8 mouse cellular contexts compared by ENCODE assay signal in the genomic region with DNA sequence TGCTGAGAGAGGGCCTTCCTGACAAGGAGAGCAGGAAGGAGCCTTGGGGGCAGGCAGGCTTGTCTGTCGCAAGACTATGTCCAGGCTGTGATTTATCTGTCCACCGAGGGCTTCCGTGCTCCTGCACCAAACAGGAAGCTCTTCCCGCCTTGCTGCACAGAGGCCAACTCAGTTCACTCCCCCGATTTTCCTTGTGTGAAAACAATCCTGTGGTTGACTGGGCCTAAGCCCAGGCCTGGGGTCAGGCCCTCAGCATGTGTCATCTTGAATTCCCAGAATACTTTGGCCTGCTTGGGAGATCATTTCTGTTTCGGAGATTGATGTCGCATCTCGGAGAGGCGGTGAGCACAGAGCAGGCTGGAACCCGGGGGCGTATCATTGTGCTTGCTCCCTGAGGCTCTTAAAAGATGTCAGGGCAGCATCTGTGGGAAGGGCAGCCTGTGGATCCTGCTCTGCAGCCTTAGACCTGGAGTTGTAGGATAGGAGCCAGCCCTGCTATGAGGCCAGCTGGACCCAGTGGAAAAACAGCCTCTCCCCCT. TPM values are rescaled to one million over a fixed set of nuclear protein-coding genes. Genes with fewer than 3 reads are reported as not detected.
DNase-seq lines count a peak whose midpoint lies in the region; ATAC-seq and TF ChIP-seq lines count a peak whose summit lies in the region.

No protein-coding gene starts in this region.

- no peaks in the 10 kb centered on the region; the same call in 1 of the 2 replicates for H3K36me3 ChIP-seq in intestine, postnatal 0 days (ENCODE audit: control insufficient read depth, insufficient read depth)
- no peaks in the 10 kb centered on the region for H3K36me3 ChIP-seq in lung, embryonic 16.5 days (ENCODE audit: control insufficient read depth, insufficient read depth, low read length)
- H3K36me3 ChIP-seq in stomach, embryonic 16.5 days (ENCODE audit: control insufficient read depth, insufficient read depth, low read length), result no peaks in the 10 kb centered on the region

- no peak overlapping the region for H3K9ac ChIP-seq in intestine, postnatal 0 days (ENCODE audit: low read depth, low read length)
- H3K9ac ChIP-seq in lung, embryonic 16.5 days (ENCODE audit: low read length), result 0 out of 2 replicates have a peak overlapping the region, but pooled peaks have one; percentile 12
- H3K9ac ChIP-seq in stomach, embryonic 16.5 days (ENCODE audit: low read length), result peak overlapping the region; percentile 17; the same call in 1 of the 2 replicates

- peaks cover 36% of the 10 kb centered on the region for H3K4me1 ChIP-seq in intestine, postnatal 0 days (replicated peaks; ENCODE audit: control insufficient read depth, insufficient read depth, low read length)
- H3K4me1 ChIP-seq in lung, embryonic 16.5 days (replicated peaks; ENCODE audit: control insufficient read depth, insufficient read depth, low read length), result peaks cover 59% of the 10 kb centered on the region
- H3K4me1 ChIP-seq in stomach, embryonic 16.5 days (ENCODE audit: control insufficient read depth, insufficient read depth, low read length), result peaks cover 83% of the 10 kb centered on the region

- TF ChIP-seq CTCF in intestine, postnatal 0 days (IDR thresholded peaks at IDR 0.05; ENCODE audit: low read depth), result no peak

- no peaks in the 10 kb centered on the region for H3K27me3 ChIP-seq in intestine, postnatal 0 days (replicated peaks; ENCODE audit: control insufficient read depth, insufficient read depth, low read length)
- H3K27me3 ChIP-seq in lung, embryonic 16.5 days (ENCODE audit: control insufficient read depth, insufficient read depth, low read depth, low read length), result no peaks in the 10 kb centered on the region
- no peaks in the 10 kb centered on the region for H3K27me3 ChIP-seq in stomach, embryonic 16.5 days (ENCODE audit: control insufficient read depth, insufficient read depth, low read length)

- peak; percentile 97 for DNase-seq in NIH3T3 (ENCODE audit: low read depth)
- DNase-seq in embryo, embryonic 10 days (ENCODE audit: low spot score), result peak; percentile 75
- DNase-seq in heart, adult 11 months, result peak; percentile 99
- DNase-seq in thymus, postnatal 25 days, result no peak
- no peak for DNase-seq in frontal cortex, postnatal 14 days (ENCODE audit: low spot score in 2 of 2)

- no peak overlapping the region for H3K4me2 ChIP-seq in intestine, postnatal 0 days (replicated peaks; ENCODE audit: low read depth)
- H3K4me2 ChIP-seq in lung, embryonic 16.5 days (ENCODE audit: low read depth, low read length), result no peak overlapping the region
- H3K4me2 ChIP-seq in stomach, embryonic 16.5 days (ENCODE audit: low read depth, low read length), result no peak overlapping the region

- no peaks in the 10 kb centered on the region for H3K9me3 ChIP-seq in intestine, postnatal 0 days (ENCODE audit: control insufficient read depth)
- H3K9me3 ChIP-seq in lung, embryonic 16.5 days (ENCODE audit: control insufficient read depth, low read length), result no peaks in the 10 kb centered on the region
- no peaks in the 10 kb centered on the region for H3K9me3 ChIP-seq in stomach, embryonic 16.5 days (replicated peaks; ENCODE audit: control insufficient read depth, low read length)

- WGBS in intestine, postnatal 0 days, result 41% methylated on average over 11 of the region's 11 CpGs
- 37% methylated on average over 11 of the region's 11 CpGs for WGBS in lung, embryonic 16.5 days
- WGBS in stomach, embryonic 16.5 days, result 28% methylated on average over 11 of the region's 11 CpGs

- no peak overlapping the region for H3K4me3 ChIP-seq in intestine, postnatal 0 days (ENCODE audit: low read depth, low read length)
- no peak overlapping the region for H3K4me3 ChIP-seq in lung, embryonic 16.5 days (ENCODE audit: low read length)
- no peak overlapping the region for H3K4me3 ChIP-seq in stomach, embryonic 16.5 days (replicated peaks; ENCODE audit: low read length)

- peak overlapping the region; percentile 63 for H3K27ac ChIP-seq in intestine, postnatal 0 days (ENCODE audit: low read depth, low read length)
- H3K27ac ChIP-seq in lung, embryonic 16.5 days (ENCODE audit: low read length), result peak overlapping the region; percentile 68
- H3K27ac ChIP-seq in stomach, embryonic 16.5 days (ENCODE audit: low read length), result peak overlapping the region; percentile 86

- ATAC-seq in intestine, postnatal 0 days, result peak; percentile 4; the same call in 1 of the 2 replicates
- ATAC-seq in lung, embryonic 16.5 days (ENCODE audit: low read depth), result peak; percentile 72
- ATAC-seq in stomach, embryonic 16.5 days (ENCODE audit: insufficient read depth, low FRiP score), result peak; percentile 46

RNA-seq across cellular contexts. Expression of gene Gramd4, which starts 32.6 kb away (rescaled TPM):
- polyA plus RNA-seq in intestine, postnatal 0 days (2015; fragmentation: Nextera tagmentation; extraction: Ambion mirVana), result 5.6 and 6.4 TPM in 2 replicates
- polyA plus RNA-seq in lung, embryonic 16.5 days (2015; fragmentation: Nextera tagmentation; extraction: Ambion mirVana), result 9.2 and 11.2 TPM in 2 replicates
- 10.5 and 12.1 TPM in 2 replicates for polyA plus RNA-seq in stomach, embryonic 16.5 days (2015; fragmentation: Nextera tagmentation; extraction: Ambion mirVana)

RNA-seq across cellular contexts. Expression of gene Celsr1, which starts 56.5 kb away (rescaled TPM):
- 0.33 and 0.39 TPM in 2 replicates for polyA plus RNA-seq in intestine, postnatal 0 days (2015; fragmentation: Nextera tagmentation; extraction: Ambion mirVana)
- polyA plus RNA-seq in lung, embryonic 16.5 days (2015; fragmentation: Nextera tagmentation; extraction: Ambion mirVana), result 3.5 and 3.6 TPM in 2 replicates
- polyA plus RNA-seq in stomach, embryonic 16.5 days (2015; fragmentation: Nextera tagmentation; extraction: Ambion mirVana), result 2.6 and 2.7 TPM in 2 replicates

Comparison
In these comparisons a context has a peak if more than half of its experiments do, and no peak if none do; other contexts are left out.
1. DNase-seq: peak in NIH3T3 (single experiment), embryo, embryonic 10 days (single experiment) and heart, adult 11 months (single experiment); none in thymus, postnatal 25 days (single experiment) and frontal cortex, postnatal 14 days (0 of 2).
2. ATAC-seq: peak in every context shown above with its lines; median percentile 72 in lung, embryonic 16.5 days; 46 in stomach, embryonic 16.5 days; 4 in intestine, postnatal 0 days.
3. Peak in every context shown above with its lines, with median percentiles within 50 percentile points of each other: H3K27ac ChIP-seq.